Mouse (Mus musculus) testis, adult 2 months (tissue): ENCODE results near the gene Glipr1. TPM values are rescaled to one million over a fixed set of nuclear protein-coding genes. Genes with fewer than 3 reads are reported as not detected.

ENCODE experiments used
- H3K27ac ChIP-seq: fragments of 200-500 bp; 2 replicates; pipeline ENCODE4 v1.5.1; 2012; ENCODE audit warnings: low read depth, low read length; ENCODE audit not compliant: control insufficient read depth, insufficient read depth
- H3K27me3 ChIP-seq: fragments of 200-500 bp; 2 replicates; pipeline ENCODE4 v1.6.1; 2012; ENCODE audit warnings: mild to moderate bottlenecking, low read length, moderate library complexity; ENCODE audit not compliant: control insufficient read depth, insufficient read depth
- H3K36me3 ChIP-seq: fragments of 200-500 bp; 2 replicates; pipeline ENCODE4 v1.6.1; 2012; ENCODE audit warnings: mild to moderate bottlenecking, low read length; ENCODE audit not compliant: control insufficient read depth, insufficient read depth
- H3K4me1 ChIP-seq: fragments of 200-500 bp; 2 replicates; pipeline ENCODE4 v1.6.1; 2012; ENCODE audit warnings: low read length; ENCODE audit not compliant: control insufficient read depth, insufficient read depth
- H3K4me3 ChIP-seq: fragments of 200-500 bp; 2 replicates; pipeline ENCODE4 v1.5.1; 2012; ENCODE audit warnings: low read depth, mild to moderate bottlenecking, low read length, moderate library complexity, mixed read lengths; ENCODE audit not compliant: control insufficient read depth
- CTCF ChIP-seq: fragments of 200-500 bp; IDR thresholded peaks from 2 replicates; pipeline ENCODE4 v1.5.1; 2012; ENCODE audit warnings: low read depth, mild to moderate bottlenecking, inconsistent platforms, low read length, moderate library complexity; ENCODE audit not compliant: control insufficient read depth, insufficient read depth, insufficient replicate concordance
- POLR2A ChIP-seq: fragments of 200-500 bp; IDR thresholded peaks from 2 replicates; pipeline ENCODE4 v1.6.1; 2012; ENCODE audit warnings: low read depth, mild to moderate bottlenecking, inconsistent platforms, low read length, moderate library complexity; ENCODE audit not compliant: control insufficient read depth
- polyA plus RNA-seq: library from polyadenylated mRNA; depleted of rRNA; stranded (reverse); fragments of >200 nt; gene quantifications from 2 replicates; pipeline ENCODE4 v1.2.3, GENCODE M21; 2012

Gene Glipr1
- polyA plus RNA-seq, 1 experiment = 1.0 TPM

GRCm38 (mm10) chr10:111995803-111996548, 6.5 kb downstream of the Glipr1 start:
- Histone ChIP-seq H3K27ac (no peak overlapping the region), H3K36me3 (no peaks in the 10 kb centered on the region), H3K4me3 (no peak overlapping the region), H3K27me3 (no peaks in the 10 kb centered on the region), H3K4me1 (no peaks in the 10 kb centered on the region)
- no peak for TF ChIP-seq POLR2A
- TF ChIP-seq CTCF = no peak

GRCm38 (mm10) chr10:111986453-111986852, 16.0 kb downstream of the Glipr1 start:
- TF ChIP-seq CTCF (no peak), POLR2A (no peak)
- no peak overlapping the region for H3K27ac ChIP-seq
- H3K4me3 ChIP-seq = no peak overlapping the region
- no peaks in the 10 kb centered on the region for H3K27me3 ChIP-seq
- H3K4me1 ChIP-seq = no peaks in the 10 kb centered on the region
- H3K36me3 ChIP-seq = peaks cover 4% of the 10 kb centered on the region

GRCm38 (mm10) chr10:111983070-111983469, 19.4 kb downstream of the Glipr1 start:
- H3K36me3 ChIP-seq = peaks cover 4% of the 10 kb centered on the region
- H3K27me3 ChIP-seq = no peaks in the 10 kb centered on the region
- H3K4me3 ChIP-seq = no peak overlapping the region
- no peak overlapping the region for H3K27ac ChIP-seq
- H3K4me1 ChIP-seq = no peaks in the 10 kb centered on the region
- TF ChIP-seq POLR2A = no peak
- no peak for TF ChIP-seq CTCF

GRCm38 (mm10) chr10:111977584-111977983, 24.8 kb downstream of the Glipr1 start:
- Histone ChIP-seq H3K4me1 (0 out of 2 replicates have a peak, but pooled peaks cover 2% of the 10 kb centered on the region), H3K27me3 (no peaks in the 10 kb centered on the region), H3K27ac (no peak overlapping the region), H3K36me3 (no peaks in the 10 kb centered on the region; the same call in 1 of the 2 replicates), H3K4me3 (no peak overlapping the region)
- TF ChIP-seq POLR2A = no peak
- peak; percentile 49; the same call in 1 of the 2 replicates for TF ChIP-seq CTCF

- TF ChIP-seq CTCF (no peak), POLR2A (peak; percentile 66)
- no peaks in the 10 kb centered on the region for H3K36me3 ChIP-seq
- H3K4me3 ChIP-seq = peak within 1 kb of the TSS; percentile 93
- H3K27ac ChIP-seq = peak within 1 kb of the TSS; percentile 79
- H3K4me1 ChIP-seq = 0 out of 2 replicates have a peak, but pooled peaks cover 2% of the 10 kb centered on the region
- no peaks in the 10 kb centered on the region for H3K27me3 ChIP-seq
Measured at GRCm38 (mm10) chr10:111972542-111973361, 29.7 kb downstream of the Glipr1 start, which contains the start of gene Krr1. Krr1 (plus strand) TSS chr10:111972664.

GRCm38 (mm10) chr10:111971929-111972328, 30.5 kb downstream of the Glipr1 start:
- Histone ChIP-seq H3K27me3 (no peaks in the 10 kb centered on the region), H3K36me3 (no peaks in the 10 kb centered on the region), H3K4me3 (no peak overlapping the region), H3K4me1 (0 out of 2 replicates have a peak, but pooled peaks cover 2% of the 10 kb centered on the region), H3K27ac (no peak overlapping the region)
- TF ChIP-seq CTCF (no peak), POLR2A (no peak)

GRCm38 (mm10) chr10:111966394-111966793, 36.0 kb downstream of the Glipr1 start:
- no peaks in the 10 kb centered on the region for H3K36me3 ChIP-seq
- no peak for TF ChIP-seq POLR2A
- TF ChIP-seq CTCF = no peak

More at GRCm38 (mm10) chr10:111966394-111966793, 36.0 kb downstream of the Glipr1 start:
- Histone ChIP-seq H3K27me3 (no peaks in the 10 kb centered on the region), H3K4me1 (no peaks in the 10 kb centered on the region), H3K27ac (no peak overlapping the region), H3K4me3 (no peak overlapping the region)
